Mouse (Mus musculus) B cell, adult 62 days (primary cell): ENCODE results near the gene Cryl1. TPM values are rescaled to one million over a fixed set of nuclear protein-coding genes. Genes with fewer than 3 reads are reported as not detected.

Experiments
- total RNA-seq: library from RNA; stranded (reverse); gene quantifications from 4 replicates; pipeline ENCODE4 v1.2.4, GENCODE M21; 2023

Cryl1 gene
- 11.9 to 15.8 TPM (median 13.8 TPM) in 4 replicates for total RNA-seq

DNA sequence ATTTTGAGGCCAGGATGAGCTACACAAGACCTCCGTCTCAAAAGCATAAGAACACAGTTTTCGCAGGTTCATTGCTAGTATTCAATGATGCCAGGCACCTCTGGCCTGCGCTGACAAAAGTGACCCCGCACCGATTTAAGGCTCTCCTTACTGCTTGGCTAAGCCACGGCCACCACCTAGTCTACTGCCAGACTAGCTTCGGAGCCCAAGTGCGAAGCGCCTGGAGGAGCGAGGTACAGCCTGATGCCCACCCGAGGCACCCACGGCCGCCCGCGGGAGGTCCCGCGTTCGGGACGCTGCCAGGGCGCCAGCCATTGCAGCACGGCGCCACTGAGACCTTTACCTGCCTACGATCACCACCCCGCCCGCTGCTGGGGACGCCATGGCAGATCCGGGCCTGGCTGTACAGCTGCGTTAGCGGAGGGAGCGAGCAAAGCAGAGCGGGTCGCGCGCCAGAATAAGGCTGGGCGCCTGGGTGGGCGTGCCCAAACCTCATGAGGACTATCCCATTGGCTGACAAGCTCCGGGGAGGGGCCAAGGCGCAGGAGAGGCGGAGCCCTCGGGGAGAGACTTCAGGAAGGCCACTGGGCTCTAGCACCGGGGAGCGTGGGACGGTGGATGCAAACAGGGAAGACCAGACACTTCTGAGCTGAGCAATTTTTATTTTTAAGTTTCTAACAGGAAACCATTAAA, at the start of gene Cryl1:
Gene Cryl1 (minus strand): TSS at position 465 of the 693 bp plus-strand sequence.

DNA sequence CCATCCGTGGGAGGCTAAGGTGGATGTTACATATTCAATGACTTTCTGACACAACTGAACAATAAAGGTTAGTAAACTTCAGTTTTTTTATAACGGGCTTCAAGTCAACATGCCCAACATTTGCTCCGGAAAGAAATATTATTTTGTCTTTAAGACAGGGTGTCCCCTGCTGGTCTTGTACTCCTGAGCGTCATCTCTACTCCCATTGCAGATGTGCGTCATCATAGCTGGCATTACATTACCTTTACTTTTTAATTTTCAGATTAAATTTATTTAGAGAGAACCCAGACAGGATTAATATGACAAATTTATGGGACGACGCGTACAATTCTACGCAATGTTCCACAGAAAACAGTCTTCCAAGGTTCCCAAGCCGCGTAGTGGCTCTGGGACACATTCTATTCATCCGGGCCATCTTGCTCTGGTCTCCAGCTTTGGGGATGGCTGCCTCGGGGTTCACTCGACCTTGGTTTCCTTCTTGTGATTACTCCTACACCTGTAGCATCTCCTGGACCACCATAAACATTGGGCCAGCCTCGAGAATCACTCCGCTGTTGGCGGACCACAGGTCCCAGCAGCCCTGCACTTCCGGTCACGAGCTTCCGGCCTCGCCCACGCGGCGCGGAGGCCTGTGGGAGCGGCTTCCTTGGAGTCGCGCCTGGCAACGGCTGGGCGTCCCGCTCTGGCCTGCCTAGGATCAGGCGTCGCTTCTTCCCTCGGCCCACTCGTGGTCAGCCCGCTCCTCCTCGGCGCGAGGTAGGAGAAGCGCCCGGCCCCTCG, 25.3 kb upstream of the Cryl1 start, which contains the start of gene Ift88:
Gene Ift88 (plus strand): TSS at position 631 of the 780 bp plus-strand sequence.

Other genes starting within 250 kb of the Cryl1 start
- 4.5 to 8.7 TPM (median 7.5 TPM) in 4 replicates for gene Ift88, start 25.5 kb upstream of the Cryl1 start, total RNA-seq
- not detected in 4 replicates for gene Il17d, start 126.2 kb upstream of the Cryl1 start, total RNA-seq
- 5.5 to 7.1 TPM (median 6.8 TPM) in 4 replicates for gene Eef1akmt1, start 173.1 kb upstream of the Cryl1 start, total RNA-seq